Mouse (Mus musculus) heart, adult 2 months (tissue): ENCODE measurements around the gene Catsperd. TPM values are rescaled to one million over a fixed set of nuclear protein-coding genes. Genes with fewer than 3 reads are reported as not detected.

Experiments used
- DNase-seq, 2 experiments: peaks; one replicate each; pipeline ENCODE4 v3.0.0; 2021
- H3K27ac ChIP-seq: fragments of 200-600 bp; 2 replicates; pipeline ENCODE4 v1.8.1; 2022
- H3K27me3 ChIP-seq: fragments of 200-500 bp; 2 replicates; pipeline ENCODE4 v1.6.1; 2012; ENCODE audit warnings: mild to moderate bottlenecking, low read length, inconsistent platforms, mixed read lengths; ENCODE audit not compliant: control insufficient read depth, insufficient read depth
- H3K36me3 ChIP-seq: fragments of 200-500 bp; 2 replicates; pipeline ENCODE4 v1.6.1; 2012; ENCODE audit warnings: low read length, inconsistent platforms; ENCODE audit not compliant: control insufficient read depth, insufficient read depth
- H3K4me1 ChIP-seq: fragments of 200-500 bp; 2 replicates; pipeline ENCODE4 v1.6.1; 2011; ENCODE audit warnings: low read length; ENCODE audit not compliant: control insufficient read depth, insufficient read depth
- H3K4me3 ChIP-seq: fragments of 200-600 bp; 2 replicates; pipeline ENCODE4 v1.8.1; 2022
- H3K79me2 ChIP-seq: fragments of 200-500 bp; replicated peaks from 2 replicates; pipeline ENCODE4 v1.6.1; 2012; ENCODE audit warnings: mild to moderate bottlenecking, inconsistent platforms, low read length, moderate library complexity, mixed read lengths; ENCODE audit not compliant: control insufficient read depth, insufficient read depth
- H3K9ac ChIP-seq: fragments of 200-500 bp; 2 replicates; pipeline ENCODE4 v1.6.1; 2012; ENCODE audit warnings: low read depth, mild to moderate bottlenecking, control low read depth, inconsistent platforms, low read length, mixed read lengths
- CTCF ChIP-seq: fragments of 200-600 bp; IDR thresholded peaks from 2 replicates; pipeline ENCODE4 v1.8.1; 2022; ENCODE audit warnings: antibody characterized with exemption, mild to moderate bottlenecking, moderate library complexity
- EP300 ChIP-seq: fragments of 200-500 bp; IDR thresholded peaks from 2 replicates; pipeline ENCODE4 v1.6.1; 2011; ENCODE audit warnings: low read depth, low read length, control low read depth; ENCODE audit not compliant: insufficient read depth
- POLR2A ChIP-seq: fragments of 200-500 bp; IDR thresholded peaks from 2 replicates; pipeline ENCODE4 v1.6.1; 2011; ENCODE audit warnings: mild to moderate bottlenecking, low read depth, low read length, control low read depth; ENCODE audit not compliant: insufficient read depth
- WGBS: fragments of 180-500 bp; shearing (Covaris S2); methylation state at CpG from one replicate; pipeline ENCODE4 v1.1.7; 2018; 5-methylcytosine and 5-hydroxymethylcytosine counted together
- intact Hi-C: fragments of 180-260 bp; cut with DNase I; formaldehyde crosslinking; loops from one replicate; pipeline ENCODE4 v1.15.1; 2025
- polyA plus RNA-seq: library from polyadenylated mRNA; depleted of rRNA; stranded (reverse); fragments of >200 nt; gene quantifications from 2 replicates; pipeline ENCODE4 v1.2.3, GENCODE M21; 2012; rRNA removed
- total RNA-seq, 2 experiments: library from RNA; stranded (reverse); gene quantifications; 2 replicates each; pipeline ENCODE4 v1.2.3; 2021

The Catsperd gene
- total and polyA plus RNA-seq, 3 experiments = 0.23 TPM; not detected in 2

DNA sequence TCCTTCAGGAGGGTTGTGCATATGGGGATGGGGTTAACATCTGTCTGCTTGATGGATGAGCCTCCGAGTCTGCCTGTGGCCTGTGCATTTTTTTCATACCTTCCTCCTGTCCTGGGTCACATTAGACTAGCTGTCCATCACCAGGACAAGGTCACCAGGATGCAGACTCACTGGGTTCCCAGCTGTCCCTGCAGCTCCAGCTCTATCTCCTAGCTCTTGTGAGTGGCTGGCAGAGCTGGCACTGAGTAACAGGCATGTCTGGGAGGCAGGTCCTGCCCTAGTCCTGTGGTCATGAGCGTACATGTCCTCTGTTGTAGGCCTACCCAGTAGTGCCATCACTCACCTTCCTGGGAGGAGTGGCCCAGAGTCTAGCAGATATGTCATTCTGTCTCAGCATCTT, 72.5 kb downstream of the Catsperd start:
- no peak overlapping the region for H3K9ac ChIP-seq
- H3K79me2 ChIP-seq = no peaks in the 10 kb centered on the region; the same call in 1 of the 2 replicates
- no peak overlapping the region for H3K27ac ChIP-seq
- H3K4me1 ChIP-seq = no peaks in the 10 kb centered on the region; the same call in 1 of the 2 replicates
- TF ChIP-seq EP300 = 0 out of 2 replicates have a peak, but pooled peaks have one; percentile 41
- TF ChIP-seq POLR2A = no peak
- no peak for TF ChIP-seq CTCF
- peaks cover 2% of the 10 kb centered on the region; the same call in 1 of the 2 replicates for H3K36me3 ChIP-seq
- 62% methylated on average over 2 of the region's 2 CpGs for WGBS
- DNase-seq = peak in 1 of 2 experiments; percentile 41
- intact Hi-C loops = no loop called here
- no peaks in the 10 kb centered on the region for H3K27me3 ChIP-seq
- no peak overlapping the region for H3K4me3 ChIP-seq

- no peak overlapping the region; the same call in none of the 2 replicates for H3K27ac ChIP-seq
- no peak overlapping the region for H3K4me3 ChIP-seq
- intact Hi-C loops = no loop called here
- H3K36me3 ChIP-seq = peaks cover 2% of the 10 kb centered on the region; the same call in 1 of the 2 replicates
- no peak for DNase-seq
- WGBS = 58% methylated on average over 4 of the region's 4 CpGs
- TF ChIP-seq EP300 = peak; percentile 54; the same call in 1 of the 2 replicates
- TF ChIP-seq CTCF = no peak
- H3K9ac ChIP-seq = no peak overlapping the region
- no peaks in the 10 kb centered on the region; the same call in 1 of the 2 replicates for H3K4me1 ChIP-seq
- no peaks in the 10 kb centered on the region for H3K79me2 ChIP-seq
- H3K27me3 ChIP-seq = no peaks in the 10 kb centered on the region
Observed at GRCm38 (mm10) chr17:56703038-56703437, 75.1 kb downstream of the Catsperd start.

- no peak overlapping the region for H3K4me3 ChIP-seq
- no peaks in the 10 kb centered on the region; the same call in 1 of the 2 replicates for H3K4me1 ChIP-seq
- H3K27ac ChIP-seq = no peak overlapping the region
- no peak overlapping the region for H3K9ac ChIP-seq
- no peak for DNase-seq
- intact Hi-C loops = no loop called here
- no peaks in the 10 kb centered on the region for H3K79me2 ChIP-seq
- H3K36me3 ChIP-seq = peaks cover 2% of the 10 kb centered on the region; the same call in 1 of the 2 replicates
- WGBS = 90% methylated on average over 1 of the region's 1 CpGs
- TF ChIP-seq EP300 (no peak), CTCF (no peak), POLR2A (no peak)
- no peaks in the 10 kb centered on the region for H3K27me3 ChIP-seq
Observed at GRCm38 (mm10) chr17:56706515-56706914, 78.6 kb downstream of the Catsperd start.

GRCm38 (mm10) chr17:56708692-56709091, 80.7 kb downstream of the Catsperd start:
- no peaks in the 10 kb centered on the region for H3K27me3 ChIP-seq
- no peak overlapping the region for H3K9ac ChIP-seq
- no peak overlapping the region for H3K4me3 ChIP-seq
- H3K27ac ChIP-seq = no peak overlapping the region
- no peaks in the 10 kb centered on the region for H3K36me3 ChIP-seq
- no peaks in the 10 kb centered on the region for H3K79me2 ChIP-seq
- DNase-seq = no peak
- no peaks in the 10 kb centered on the region for H3K4me1 ChIP-seq
- intact Hi-C loops = no loop called here
- TF ChIP-seq CTCF = no peak
- no peak for TF ChIP-seq POLR2A
- TF ChIP-seq EP300 = no peak
- 73% methylated on average over 4 of the region's 4 CpGs for WGBS

GRCm38 (mm10) chr17:56709708-56710107, 81.8 kb downstream of the Catsperd start:
- Histone ChIP-seq H3K79me2 (no peaks in the 10 kb centered on the region), H3K36me3 (no peaks in the 10 kb centered on the region), H3K4me3 (no peak overlapping the region), H3K27ac (no peak overlapping the region), H3K9ac (no peak overlapping the region), H3K4me1 (no peaks in the 10 kb centered on the region), H3K27me3 (no peaks in the 10 kb centered on the region)
- WGBS = 91% methylated on average over 3 of the region's 3 CpGs
- intact Hi-C loops = no loop called here
- TF ChIP-seq CTCF = no peak
- TF ChIP-seq EP300 = no peak
- no peak for DNase-seq

Other genes with a start within 250 kb of the Catsperd start
- gene Ptprs, start 151.7 kb upstream of the Catsperd start, total RNA-seq = 10 to 100 TPM; 41.7 to 47.5 TPM
- gene Ptprs, start 151.7 kb upstream of the Catsperd start, polyA plus RNA-seq = 86.8 and 91.1 TPM in 2 replicates
- gene Znrf4, start 115.7 kb upstream of the Catsperd start, total RNA-seq = not detected
- 0.29 and 0.64 TPM in 2 replicates for gene Znrf4, start 115.7 kb upstream of the Catsperd start, polyA plus RNA-seq
- under 1 TPM; 0.34 to 0.39 TPM for gene Gm20219, start 73.8 kb upstream of the Catsperd start, total RNA-seq
- gene Gm20219, start 73.8 kb upstream of the Catsperd start, polyA plus RNA-seq = 1.00 and 1.7 TPM in 2 replicates
- gene Safb2, start 43.6 kb upstream of the Catsperd start, total RNA-seq = 10 to 100 TPM; 36.8 to 43.1 TPM
- 42.5 and 47.5 TPM in 2 replicates for gene Safb2, start 43.6 kb upstream of the Catsperd start, polyA plus RNA-seq
- 10 to 100 TPM; 61.3 to 69.1 TPM for gene Safb, start 43.3 kb upstream of the Catsperd start, total RNA-seq
- 51.0 and 57.5 TPM in 2 replicates for gene Safb, start 43.3 kb upstream of the Catsperd start, polyA plus RNA-seq
- gene 2410015M20Rik, start 18.4 kb upstream of the Catsperd start, total RNA-seq = 100 to 1,000 TPM; 291 to 329 TPM
- gene 2410015M20Rik, start 18.4 kb upstream of the Catsperd start, polyA plus RNA-seq = 320 and 381 TPM in 2 replicates
- 100 to 1,000 TPM; 671 to 795 TPM for gene Rpl36, start 14.7 kb upstream of the Catsperd start, total RNA-seq
- 801 and 1,357 TPM in 2 replicates for gene Rpl36, start 14.7 kb upstream of the Catsperd start, polyA plus RNA-seq
- 100 to 1,000 TPM; 113 to 131 TPM for gene Lonp1, start 1.3 kb upstream of the Catsperd start, total RNA-seq
- 95.9 and 116 TPM in 2 replicates for gene Lonp1, start 1.3 kb upstream of the Catsperd start, polyA plus RNA-seq
- 10 to 100 TPM; 37.6 to 37.7 TPM for gene Ranbp3, start 45.2 kb downstream of the Catsperd start, total RNA-seq
- gene Ranbp3, start 45.2 kb downstream of the Catsperd start, polyA plus RNA-seq = 40.6 and 44.5 TPM in 2 replicates
- gene Ndufa11, start 89.6 kb downstream of the Catsperd start, total RNA-seq = 100 to 1,000 TPM; 748 to 906 TPM
- gene Ndufa11, start 89.6 kb downstream of the Catsperd start, polyA plus RNA-seq = 1,680 and 1,786 TPM in 2 replicates
- 1 to 10 TPM; 3.0 to 4.7 TPM for gene Vmac, start 89.9 kb downstream of the Catsperd start, total RNA-seq
- 8.3 and 9.9 TPM in 2 replicates for gene Vmac, start 89.9 kb downstream of the Catsperd start, polyA plus RNA-seq
- 10 to 100 TPM; 24.4 to 26.8 TPM for gene Nrtn, start 129.4 kb downstream of the Catsperd start, total RNA-seq
- 26.2 and 49.3 TPM in 2 replicates for gene Nrtn, start 129.4 kb downstream of the Catsperd start, polyA plus RNA-seq
- 10 to 100 TPM; 17.7 to 19.4 TPM for gene Dus3l, start 136.6 kb downstream of the Catsperd start, total RNA-seq
- 36.2 and 38.7 TPM in 2 replicates for gene Dus3l, start 136.6 kb downstream of the Catsperd start, polyA plus RNA-seq
- under 1 TPM; 0.11 to 0.29 TPM for gene Prr22, start 142.1 kb downstream of the Catsperd start, total RNA-seq
- gene Prr22, start 142.1 kb downstream of the Catsperd start, polyA plus RNA-seq = 1.2 and 2.0 TPM in 2 replicates
- gene Rfx2, start 202.9 kb downstream of the Catsperd start, total RNA-seq = 1 to 10 TPM; 2.8 to 3.0 TPM
- 5.1 and 6.0 TPM in 2 replicates for gene Rfx2, start 202.9 kb downstream of the Catsperd start, polyA plus RNA-seq
- gene Acsbg2, start 246.3 kb downstream of the Catsperd start, total RNA-seq = not detected
- gene Acsbg2, start 246.3 kb downstream of the Catsperd start, polyA plus RNA-seq = 0.04 and 0.09 TPM in 2 replicates
- gene 1700061G19Rik, start 247.3 kb downstream of the Catsperd start, total RNA-seq = not detected
- gene 1700061G19Rik, start 247.3 kb downstream of the Catsperd start, polyA plus RNA-seq = 0.04 TPM in 1 of 2 replicates, not detected in the other